Mouse (Mus musculus) liver, postnatal 0 days (tissue): Measurements from ENCODE around the gene Gm20431.

Experiments used
- CTCF ChIP-seq: sonication (generic); IDR thresholded peaks from 2 replicates; pipeline ENCODE4 v1.5.1; 2016; ENCODE audit warnings: antibody characterized with exemption, low read depth
- EP300 ChIP-seq: IDR thresholded peaks from 2 replicates; pipeline ENCODE4 v1.6.1; 2016; ENCODE audit warnings: antibody characterized with exemption, low read depth, mild to moderate bottlenecking

GRCm38 (mm10) chr2:167649290-167650032 lies 11.8 kb downstream of the Gm20431 start:
- peak; percentile 22; the same call in 1 of the 2 replicates for TF ChIP-seq CTCF
- no peak for TF ChIP-seq EP300
